Mouse (Mus musculus) B cell, adult 2 months (primary cell): ENCODE measurements around the gene Pgc.

Experiments used
- DNase-seq, 2 experiments: peaks; one replicate each; pipeline ENCODE4 v3.0.0; 2022

Gene Pgc

GRCm38 (mm10) chr17:47726566-47726965 is at the start of gene Pgc:
Gene Pgc, plus strand, starts transcription at chr17:47726842.
- no peak for DNase-seq

- DNase-seq: no peak
These were observed 48.4 kb upstream of the Pgc start for GRCm38 (mm10) chr17:47678238-47678637.

- no peak for DNase-seq
These were observed 47.9 kb upstream of the Pgc start for GRCm38 (mm10) chr17:47678702-47679101.

DNA sequence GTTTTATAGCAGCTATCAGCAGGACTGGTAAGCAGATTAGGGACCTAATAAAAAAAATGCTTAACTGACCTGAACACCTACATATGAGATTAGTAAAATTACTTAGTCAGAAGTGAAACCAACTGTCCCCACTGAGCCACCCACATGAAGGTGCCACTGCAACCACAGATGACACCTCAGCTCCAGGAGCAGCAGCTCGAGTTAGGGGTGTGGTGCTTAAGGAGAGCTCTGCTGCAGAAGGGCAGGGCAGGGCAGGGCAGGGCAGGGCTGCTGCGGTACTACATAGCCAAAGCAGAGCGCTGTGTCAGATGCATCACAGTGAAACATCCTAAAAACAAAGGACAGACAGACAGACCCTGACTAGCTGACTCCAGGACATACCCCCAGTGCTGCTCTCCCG is 43.8 kb upstream of the Pgc start:
- no peak for DNase-seq

DNA sequence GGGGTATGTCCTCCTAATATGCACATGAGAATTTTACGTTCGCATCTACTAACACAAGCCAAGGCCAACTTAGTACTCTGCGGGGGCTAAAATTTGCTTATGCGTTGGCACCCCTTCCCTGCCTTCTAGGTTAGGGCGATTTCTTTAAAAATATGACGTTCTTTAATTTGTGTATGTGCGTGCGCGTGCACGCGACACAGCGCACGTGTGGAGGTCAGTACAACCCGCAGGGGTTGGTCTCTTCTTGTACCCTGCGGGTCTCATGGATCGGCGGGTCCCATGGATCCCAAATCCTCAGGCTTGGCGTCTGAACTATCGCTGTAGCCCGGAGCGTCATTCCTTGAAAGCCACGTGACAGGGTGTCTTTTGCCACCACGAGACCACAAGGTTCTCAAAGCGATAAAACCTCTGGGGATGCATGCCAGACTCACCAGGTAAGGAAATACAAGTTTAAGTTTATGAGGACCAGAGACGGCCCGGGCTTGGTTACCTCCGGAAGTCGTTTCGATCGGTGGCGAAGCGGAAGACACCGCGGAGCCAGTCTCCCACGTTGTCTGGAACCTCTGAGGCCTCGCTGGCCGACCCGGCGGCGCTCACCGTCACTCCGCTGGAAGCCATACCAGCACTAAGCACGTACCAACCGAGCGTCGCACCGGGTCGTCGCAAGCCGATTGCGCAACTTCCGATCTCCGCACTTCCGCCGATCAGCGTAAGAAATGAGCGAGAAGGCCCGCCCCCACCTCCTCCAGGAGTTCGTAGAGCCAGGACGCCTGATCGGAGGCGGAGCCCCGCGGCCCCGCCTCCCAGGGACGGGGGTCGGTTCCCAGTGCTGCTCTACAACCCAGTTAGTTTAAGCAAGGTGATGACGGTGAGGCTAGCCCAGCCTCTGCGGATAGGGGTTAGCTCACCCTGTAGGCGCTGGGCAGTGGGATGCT is 39.0 kb upstream of the Pgc start:
- DNase-seq: peak; percentile 95

GRCm38 (mm10) chr17:47688344-47688607 is 38.4 kb upstream of the Pgc start, which contains the start of gene Tomm6:
Gene Tomm6, minus strand, starts transcription at chr17:47688386.
- DNase-seq: no peak

GRCm38 (mm10) chr17:47688608-47689575 is 37.8 kb upstream of the Pgc start, which contains the start of gene Frs3:
Gene Frs3, plus strand, starts transcription at chr17:47689030.
- DNase-seq: peak; percentile 60 to 62

GRCm38 (mm10) chr17:47689894-47690293 is 36.7 kb upstream of the Pgc start:
- no peak for DNase-seq

- DNase-seq: no peak
These were observed 35.0 kb upstream of the Pgc start for GRCm38 (mm10) chr17:47691650-47692049.

GRCm38 (mm10) chr17:47693671-47694441 is 32.8 kb upstream of the Pgc start:
- peak in 1 of 2 experiments; percentile 6 for DNase-seq

DNA sequence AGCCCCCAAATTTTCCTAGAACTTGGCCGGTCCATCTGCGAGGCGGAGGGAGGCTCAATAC is 32.4 kb upstream of the Pgc start, which contains the start of gene Gm21981:
Gene Gm21981 (minus strand): TSS at position 14 of the 61 bp plus-strand sequence.
- DNase-seq: no peak

GRCm38 (mm10) chr17:47694503-47695336 is 31.9 kb upstream of the Pgc start, which contains the start of gene Prickle4:
Gene Prickle4, minus strand, starts transcription at chr17:47694736.
- peak; percentile 97 for DNase-seq

DNA sequence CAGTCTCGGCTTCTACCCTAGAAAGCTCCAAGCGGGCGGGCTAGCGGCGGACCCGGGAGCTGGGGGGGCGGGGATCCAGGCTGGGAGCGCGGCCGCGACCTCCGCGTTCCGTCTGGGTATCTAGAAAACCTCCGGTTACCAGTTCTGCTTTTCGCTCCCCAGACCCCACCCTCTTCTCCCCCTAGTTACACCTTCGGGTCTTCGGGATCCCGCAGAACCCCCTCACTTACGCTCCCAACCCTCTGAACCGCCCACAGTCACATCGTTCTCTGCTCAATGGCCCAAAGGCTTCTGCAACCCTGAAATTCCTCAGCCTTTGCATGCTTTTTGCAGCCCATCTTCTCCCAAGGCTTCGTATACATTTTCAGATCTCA is 31.3 kb upstream of the Pgc start:
- DNase-seq: peak in 1 of 2 experiments; percentile 18

GRCm38 (mm10) chr17:47698156-47698555 is 28.5 kb upstream of the Pgc start:
- DNase-seq: no peak

GRCm38 (mm10) chr17:47699055-47699454 is 27.6 kb upstream of the Pgc start:
- no peak for DNase-seq

DNA sequence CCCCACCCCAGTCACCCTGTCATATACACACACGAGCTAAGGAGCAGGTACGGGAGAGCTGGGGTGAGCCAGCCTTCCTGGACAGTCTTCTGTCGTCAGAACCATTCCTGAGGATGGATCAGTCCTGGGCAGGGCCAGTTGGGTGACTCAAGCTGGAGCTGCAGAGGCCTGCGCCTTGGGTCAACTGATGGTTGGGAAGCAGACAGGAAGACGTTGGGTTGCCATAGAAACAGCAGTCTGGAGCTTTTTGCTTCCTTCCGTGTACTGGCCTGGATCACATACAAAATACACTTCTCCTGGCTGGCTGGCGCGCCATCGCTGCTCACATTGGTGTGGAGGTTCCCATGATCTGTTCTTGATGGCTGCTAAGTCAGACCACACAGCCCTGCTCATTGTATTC is 24.8 kb upstream of the Pgc start:
- DNase-seq: no peak

GRCm38 (mm10) chr17:47702548-47703345 is 23.9 kb upstream of the Pgc start:
- no peak for DNase-seq

DNA sequence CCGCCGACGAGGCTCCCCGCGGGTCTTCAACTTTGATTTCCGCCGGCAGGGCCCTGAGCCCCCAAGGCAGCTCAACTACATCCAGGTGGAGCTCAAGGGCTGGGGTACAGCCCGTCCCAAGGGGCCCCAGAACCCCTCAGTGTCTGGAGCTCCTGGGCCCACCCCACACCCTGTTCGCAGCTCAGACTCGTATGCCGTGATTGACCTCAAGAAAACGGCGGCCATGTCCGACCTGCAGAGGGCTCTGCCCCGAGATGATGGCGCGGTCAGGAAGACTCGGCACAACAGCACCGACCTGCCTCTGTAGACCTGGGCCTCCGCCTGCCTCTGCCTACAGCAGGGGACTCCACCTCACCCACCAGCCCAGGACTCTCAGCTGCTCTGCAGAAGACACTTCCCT is 23.1 kb upstream of the Pgc start:
- DNase-seq: no peak

- peak; percentile 19 for DNase-seq
These were observed 21.9 kb upstream of the Pgc start for GRCm38 (mm10) chr17:47704692-47705091.

DNA sequence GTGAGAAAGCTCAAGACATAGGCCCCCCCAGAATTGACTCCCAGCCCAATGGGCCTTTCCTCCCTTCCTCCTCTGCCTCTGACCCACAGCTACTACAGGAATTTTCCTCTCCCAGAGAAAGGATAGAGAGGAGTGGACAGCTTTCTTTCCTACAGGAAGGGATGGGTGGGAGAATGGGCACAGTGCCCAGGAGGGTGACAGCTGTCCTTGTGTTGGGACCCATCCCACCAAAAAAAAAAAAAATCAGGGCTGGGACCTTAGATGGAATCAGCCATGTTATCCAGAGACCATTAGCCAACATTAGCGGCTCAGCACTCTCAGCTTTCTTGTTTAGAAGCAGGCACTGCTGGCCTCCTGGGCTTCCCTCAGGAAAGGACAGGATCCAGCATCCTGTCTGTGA is 20.4 kb upstream of the Pgc start:
- DNase-seq: no peak

DNA sequence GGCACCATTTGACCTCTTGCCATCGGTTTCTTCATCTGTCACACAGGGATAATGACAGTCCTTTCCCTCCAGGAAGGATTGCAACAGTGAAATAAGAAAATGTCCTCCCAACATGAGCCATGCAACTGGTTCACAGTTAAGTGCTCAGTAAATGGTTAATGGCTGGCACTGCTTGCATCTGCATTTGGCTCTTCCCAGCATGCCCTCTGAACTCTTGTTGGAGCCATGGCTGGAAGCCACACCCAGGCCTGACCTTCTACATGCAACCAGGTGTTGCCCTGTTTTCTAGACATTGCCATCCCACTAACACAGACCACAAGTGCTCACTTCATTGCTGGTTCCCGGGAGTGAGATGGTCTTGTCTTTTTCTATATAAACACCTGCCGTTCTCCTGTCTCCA is 18.7 kb upstream of the Pgc start:
- no peak for DNase-seq

- no peak for DNase-seq
These were observed 17.7 kb upstream of the Pgc start for GRCm38 (mm10) chr17:47708972-47709371.
